Mouse (Mus musculus) inflammation-experienced regulatory T-cells, adult 6 months (primary cell): Measurements from ENCODE around the gene Dexi. TPM values are rescaled to one million over a fixed set of nuclear protein-coding genes. Genes with fewer than 3 reads are reported as not detected.

Source experiments
- polyA plus RNA-seq, 3 experiments: library from polyadenylated mRNA; unstranded; fragments of 100-300 nt; shearing (Covaris generic); gene quantifications; one replicate each; pipeline ENCODE4 v1.2.1; 2017

Dexi gene
- polyA plus RNA-seq, 3 experiments from 2014 or later = 4.1 to 5.1 (median 4.6) TPM

Other genes with a start within 250 kb of the Dexi start
- gene Emp2, start 229.1 kb downstream of the Dexi start, polyA plus RNA-seq = under 1 TPM in 1 of 3 experiments, not detected in 2; 0.07 TPM
- gene Tekt5, start 147.6 kb downstream of the Dexi start, polyA plus RNA-seq = not detected
- gene Nubp1, start 131.1 kb downstream of the Dexi start, polyA plus RNA-seq = 10 to 100 TPM; 46.9 to 77.0 (median 47.2) TPM
- 1 to 10 TPM in 1 of 3 experiments, under 1 TPM in 2; 0.75 to 1.7 (median 0.92) TPM for gene Tvp23a, start 95.7 kb downstream of the Dexi start, polyA plus RNA-seq
- gene Ciita, start 63.0 kb downstream of the Dexi start, polyA plus RNA-seq = 1 to 10 TPM in 2 of 3 experiments, under 1 TPM in 1; 0.86 to 1.8 (median 1.3) TPM
- 10 to 100 TPM in 1 of 3 experiments, 1 to 10 TPM in 2; 5.7 to 10.2 (median 7.8) TPM for gene Clec16a, start 2.3 kb upstream of the Dexi start, polyA plus RNA-seq
- gene Socs1, start 242.5 kb upstream of the Dexi start, polyA plus RNA-seq = 1 to 10 TPM; 3.9 to 4.7 (median 4.3) TPM
- 1 to 10 TPM; 6.3 to 9.8 (median 6.6) TPM for gene Tnp2, start 245.6 kb upstream of the Dexi start, polyA plus RNA-seq
- gene Prm3, start 247.9 kb upstream of the Dexi start, polyA plus RNA-seq = not detected